Mouse (Mus musculus): ENCODE data around the gene Pbrm1.

GRCm38 (mm10) chr14:31115522-31115921 is 96.6 kb downstream of the Pbrm1 start:
- TF ChIP-seq POLR2A (IDR thresholded peaks at IDR 0.05; ENCODE audit: extremely low read depth, insufficient read depth, low read length) (no peak), CTCF (IDR thresholded peaks at IDR 0.05; ENCODE audit: extremely low read depth, insufficient read depth, low read length) (no peak)
